Mouse (Mus musculus) T-helper 17 cell (primary cell): ENCODE data around the gene Zfp446.

Experiments used
- in situ Hi-C, 2 experiments: fragments of 300-600 bp; cut with MboI, MseI; formaldehyde crosslinking; loops; 1 replicate in 1 of 2; 2 replicates in 1 of 2; pipeline ENCODE4 v1.15.1; 2025; ENCODE audit warnings: high pct_unique_total_duplicates in 2 of 2

Gene Zfp446

DNA sequence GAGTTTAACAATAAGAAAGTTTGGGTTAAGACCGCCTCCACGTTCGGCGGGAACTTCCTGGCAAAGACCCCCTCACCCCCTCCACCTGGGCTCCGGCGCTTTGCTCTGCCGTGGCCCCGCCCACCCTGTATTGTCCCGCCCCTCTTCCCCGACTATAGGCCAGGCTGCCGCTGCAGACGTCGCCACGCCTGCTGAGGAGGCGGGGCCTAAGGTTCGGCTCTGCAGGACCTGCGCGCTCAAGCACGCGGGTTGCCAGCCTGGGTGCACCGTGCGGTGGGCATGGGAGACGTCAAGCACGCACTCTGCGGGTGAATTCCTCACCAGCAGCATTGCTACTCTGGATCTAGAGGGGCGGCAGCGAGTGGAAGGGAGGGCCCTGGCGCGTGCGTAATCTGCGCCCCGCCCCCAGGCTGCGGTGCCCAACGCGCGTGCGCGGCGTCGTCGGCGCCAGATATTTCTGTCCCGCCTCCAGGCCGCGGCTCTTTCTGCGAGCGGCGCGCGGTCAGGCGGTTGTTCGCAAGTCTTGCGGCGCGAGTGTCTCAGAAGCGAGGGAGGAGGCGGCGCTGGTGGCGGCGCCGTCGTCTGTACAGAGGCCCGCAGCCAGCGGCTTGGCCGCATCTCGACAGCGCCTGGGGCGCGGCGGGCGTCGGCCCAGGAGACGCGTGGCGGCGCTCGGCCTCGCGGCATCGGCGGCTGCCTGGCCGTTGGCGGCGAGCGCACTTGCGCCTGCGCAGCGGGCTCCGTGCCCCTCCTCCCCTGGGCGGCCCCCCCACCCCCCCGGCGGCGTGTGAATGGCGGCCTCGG lies 46.5 kb downstream of the Zfp446 start:
- in situ Hi-C loops, result no loop called here

DNA sequence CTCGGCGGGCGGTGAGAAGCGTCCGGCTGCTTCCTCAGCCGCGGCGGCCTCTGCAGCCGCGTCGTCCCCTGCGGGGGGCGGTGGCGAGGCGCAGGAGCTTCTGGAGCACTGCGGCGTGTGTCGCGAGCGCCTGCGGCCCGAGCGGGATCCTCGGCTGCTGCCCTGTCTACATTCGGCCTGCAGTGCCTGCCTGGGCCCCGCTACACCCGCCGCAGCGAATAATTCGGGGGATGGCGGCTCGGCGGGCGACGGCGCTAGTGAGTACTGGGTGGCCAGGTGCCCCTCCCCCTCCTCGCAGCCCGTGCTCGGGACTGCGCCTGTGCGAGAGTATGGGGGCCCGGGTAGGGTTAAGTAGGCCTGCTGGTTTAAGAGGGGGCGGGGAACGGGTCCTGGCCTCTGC lies 47.2 kb downstream of the Zfp446 start:
- in situ Hi-C loops, result no loop called here

GRCm38 (mm10) chr7:13025511-13026112 lies 48.0 kb downstream of the Zfp446 start:
- in situ Hi-C loops, result no loop called here

- in situ Hi-C loops, result no loop called here
These were observed 51.3 kb downstream of the Zfp446 start for GRCm38 (mm10) chr7:13028986-13029385.

DNA sequence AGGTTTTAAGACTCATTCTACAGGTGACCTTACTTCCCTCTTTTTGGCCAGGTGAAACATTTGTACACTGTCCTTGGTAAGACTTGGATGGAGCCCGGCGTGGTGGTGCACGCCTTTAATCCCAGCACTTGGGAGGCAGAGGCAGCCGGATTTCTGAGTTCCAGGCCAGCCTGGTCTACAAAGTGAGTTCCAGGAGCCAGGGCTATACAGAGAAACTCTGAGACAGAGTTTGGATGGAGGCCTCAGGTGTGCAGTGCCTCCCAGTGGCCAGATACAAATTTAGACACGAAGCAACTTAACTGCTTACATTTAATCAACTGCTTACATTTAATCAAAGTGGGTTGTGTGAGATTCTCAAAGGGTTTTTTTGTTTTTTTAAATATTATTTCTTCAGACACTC lies 53.4 kb downstream of the Zfp446 start:
- in situ Hi-C loops, result no loop called here

- in situ Hi-C loops, result no loop called here
These were observed 54.3 kb downstream of the Zfp446 start for GRCm38 (mm10) chr7:13031983-13032382.

DNA sequence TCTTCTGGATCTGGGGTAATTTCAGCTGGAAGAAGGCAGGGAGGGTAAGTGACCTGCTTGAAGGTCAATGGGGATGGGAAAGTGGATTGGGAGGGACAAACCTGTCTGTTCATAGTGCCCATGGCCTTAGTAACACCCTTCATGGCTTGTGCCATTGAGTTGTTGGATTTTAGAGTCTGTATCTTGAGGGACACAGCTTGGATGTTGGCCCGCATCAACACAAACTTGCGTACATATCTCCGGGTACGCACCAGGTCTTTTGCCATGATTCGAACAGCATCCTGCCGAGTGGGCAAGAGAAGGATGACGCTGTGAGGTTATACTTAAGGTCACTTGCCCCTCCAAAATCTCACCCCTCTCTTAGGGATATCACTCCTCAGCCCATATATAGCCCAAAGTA lies 54.9 kb downstream of the Zfp446 start:
- in situ Hi-C loops, result no loop called here

DNA sequence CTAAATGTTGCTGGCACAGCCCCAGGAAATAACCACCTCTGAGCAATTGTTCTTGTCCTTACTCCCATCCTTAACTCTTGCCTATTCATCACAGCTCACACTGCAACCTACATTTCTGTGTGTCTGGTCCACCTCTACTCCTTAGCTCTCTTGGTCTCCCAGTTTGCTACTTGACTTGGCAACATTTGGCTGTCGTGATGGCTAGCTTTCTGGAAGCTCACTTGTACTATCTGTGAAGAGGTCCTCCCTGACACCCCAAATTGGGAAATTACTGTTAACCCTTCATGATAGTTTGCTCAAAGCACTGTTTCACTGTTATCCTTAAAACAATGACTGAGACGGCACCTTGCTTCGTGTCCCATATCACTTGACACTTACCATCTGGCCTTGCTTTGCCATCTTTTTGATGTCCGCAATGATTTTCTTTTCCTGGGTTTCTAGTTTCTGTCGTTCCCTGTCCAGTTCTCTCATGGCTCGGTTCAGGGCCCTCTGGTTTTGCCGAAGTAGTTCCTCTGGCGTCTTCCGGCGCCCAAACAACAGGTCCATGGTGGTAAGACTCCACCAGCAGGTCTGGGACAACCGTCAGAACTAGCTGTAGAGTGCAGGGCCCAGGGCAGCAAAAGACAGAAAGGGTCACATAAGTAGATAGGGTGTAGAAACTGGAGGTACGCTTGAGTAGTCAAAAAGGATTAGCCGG lies 56.0 kb downstream of the Zfp446 start:
- in situ Hi-C loops, result no loop called here

- in situ Hi-C loops, result no loop called here
These were observed 56.7 kb downstream of the Zfp446 start, which contains the start of gene Chmp2a for GRCm38 (mm10) chr7:13034148-13034977. TSS of gene Chmp2a (minus strand) at chr7:13034807.
